Mouse (Mus musculus) olfactory bulb, adult 2 months (tissue): ENCODE measurements around the gene Panx1.

Experiments
- CTCF ChIP-seq: fragments of 200-500 bp; IDR thresholded peaks from 2 replicates; pipeline ENCODE4 v1.5.1; 2012; ENCODE audit warnings: low read depth, mild to moderate bottlenecking, low read length, moderate library complexity; ENCODE audit not compliant: insufficient read depth
- POLR2A ChIP-seq: fragments of 200-500 bp; IDR thresholded peaks from 2 replicates; pipeline ENCODE4 v1.6.1; 2012; ENCODE audit warnings: mild to moderate bottlenecking, low read depth, low read length, moderate library complexity; ENCODE audit not compliant: insufficient read depth

GRCm38 (mm10) chr9:14970805-14971525 is 74.3 kb downstream of the Panx1 start:
- TF ChIP-seq POLR2A = no peak
- no peak for TF ChIP-seq CTCF
